Mouse (Mus musculus) liver, postnatal 0 days (tissue): ENCODE measurements at regions not wholly inside any gene's neighbourhood (a gene's known extent, or its start where the extent isn't known, plus 50 kb on each side); places are given as distances from the start of the nearest gene placed in this dataset.

Experiments used
- ATAC-seq: fragments of 200-750 bp; cut with Nextera tagmentation; 2 replicates; pipeline ENCODE4 v1.8.0; 2017; ENCODE audit warnings: mild to moderate bottlenecking, moderate library complexity
- DNase-seq: peaks from one replicate; pipeline ENCODE4 v3.0.0-alpha.2; 2016
- H3K27ac ChIP-seq: fragments of 300-500 bp; sonication (generic); 2 replicates; pipeline ENCODE4 v1.5.1; 2014; ENCODE audit warnings: antibody characterized with exemption, moderate library complexity, mild to moderate bottlenecking, low read depth
- H3K27me3 ChIP-seq: fragments of 300-500 bp; sonication (generic); 2 replicates; pipeline ENCODE4 v1.6.1; 2014; ENCODE audit warnings: low read length, control low read depth, mixed read lengths; ENCODE audit not compliant: insufficient read depth
- H3K36me3 ChIP-seq: fragments of 300-500 bp; sonication (generic); replicated peaks from 2 replicates; pipeline ENCODE4 v1.6.1; 2014; ENCODE audit warnings: mild to moderate bottlenecking, control low read depth, low read length, moderate library complexity, mixed read lengths; ENCODE audit not compliant: insufficient read depth
- H3K4me1 ChIP-seq: fragments of 300-500 bp; sonication (generic); 2 replicates; pipeline ENCODE4 v1.6.1; 2014; ENCODE audit warnings: antibody characterized with exemption, mild to moderate bottlenecking, control low read depth; ENCODE audit not compliant: insufficient read depth
- H3K4me2 ChIP-seq: fragments of 300-500 bp; sonication (generic); 2 replicates; pipeline ENCODE4 v1.6.1; 2014; ENCODE audit warnings: low read depth, mild to moderate bottlenecking, low read length, moderate library complexity, mixed read lengths
- H3K4me3 ChIP-seq: fragments of 300-500 bp; sonication (generic); 2 replicates; pipeline ENCODE4 v1.5.1; 2014; ENCODE audit warnings: low read depth, low read length
- H3K9ac ChIP-seq: fragments of 300-500 bp; sonication (generic); replicated peaks from 2 replicates; pipeline ENCODE4 v1.6.1; 2014; ENCODE audit warnings: mild to moderate bottlenecking, moderate library complexity
- H3K9me3 ChIP-seq: fragments of 300-500 bp; sonication (generic); 2 replicates; pipeline ENCODE4 v1.6.1; 2016; ENCODE audit warnings: mild to moderate bottlenecking, control low read depth, low read length, mixed read lengths
- CTCF ChIP-seq: sonication (generic); IDR thresholded peaks from 2 replicates; pipeline ENCODE4 v1.5.1; 2016; ENCODE audit warnings: antibody characterized with exemption, low read depth
- EP300 ChIP-seq: IDR thresholded peaks from 2 replicates; pipeline ENCODE4 v1.6.1; 2016; ENCODE audit warnings: antibody characterized with exemption, low read depth, mild to moderate bottlenecking
- WGBS: fragments of 180-500 bp; shearing (Covaris S2); extraction: QIAGEN DNeasy Blood & Tissue Kit; methylation state at CpG from one replicate; pipeline ENCODE4 v1.1.7; 2014; ENCODE audit not compliant: insufficient replicate concordance; 5-methylcytosine and 5-hydroxymethylcytosine counted together

DNA sequence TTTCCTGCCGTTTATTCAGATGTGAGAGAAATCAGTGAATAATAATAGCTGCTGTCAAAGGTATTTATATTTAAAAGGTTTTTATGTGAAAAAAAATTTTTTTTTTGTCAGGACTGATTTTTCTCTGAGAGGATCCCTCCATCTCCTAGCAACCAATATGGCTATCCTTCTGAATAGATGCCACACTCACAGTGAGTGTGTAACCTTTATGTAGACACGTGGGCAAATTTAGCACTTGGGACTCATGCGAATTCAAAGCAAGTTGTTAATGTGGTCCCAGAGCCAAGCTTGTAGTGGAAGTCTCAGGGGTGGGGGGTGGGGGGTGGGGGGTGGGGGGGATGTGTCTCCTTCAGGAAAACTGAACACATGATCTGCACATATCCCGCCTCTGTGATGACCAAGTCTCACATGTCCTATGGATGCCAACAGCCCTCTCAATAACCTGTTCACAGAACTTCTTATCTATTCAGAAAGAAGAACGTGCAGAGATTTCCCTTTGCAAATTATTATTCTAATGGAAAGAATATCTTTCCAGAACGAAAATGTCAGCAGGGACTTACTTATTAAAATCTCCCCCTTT, 112.5 kb upstream of the Arglu1 start:
- no peak overlapping the region for H3K4me3 ChIP-seq
- DNase-seq = no peak
- 70% methylated on average over 6 of the region's 6 CpGs for WGBS
- H3K27ac ChIP-seq = no peak overlapping the region
- H3K36me3 ChIP-seq = no peaks in the 10 kb centered on the region
- no peaks in the 10 kb centered on the region for H3K27me3 ChIP-seq
- H3K4me2 ChIP-seq = no peak overlapping the region
- no peak overlapping the region for H3K9ac ChIP-seq
- no peaks in the 10 kb centered on the region for H3K9me3 ChIP-seq
- TF ChIP-seq CTCF (no peak), EP300 (no peak)
- H3K4me1 ChIP-seq = no peaks in the 10 kb centered on the region
- ATAC-seq = no peak

DNA sequence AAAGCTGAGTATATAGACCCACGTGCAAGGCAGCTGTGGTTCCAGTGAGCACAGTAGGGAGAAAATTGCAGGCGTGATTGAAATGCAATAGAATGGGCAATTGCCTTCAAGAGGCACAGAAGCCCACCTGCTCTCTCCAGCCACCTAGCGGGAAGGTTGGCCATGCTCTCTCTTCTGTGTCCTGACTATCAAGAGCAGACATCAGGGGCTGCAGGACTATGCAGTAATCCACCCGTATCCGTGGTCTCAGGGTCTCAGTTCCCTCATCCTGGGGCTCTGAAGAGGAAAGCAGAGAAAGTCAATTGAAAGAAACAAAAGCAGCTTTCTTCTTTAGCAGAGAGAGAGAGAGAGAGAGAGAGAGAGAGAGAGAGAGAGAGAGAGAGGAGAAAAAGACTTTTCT, 112.0 kb upstream of the Arglu1 start:
- no peaks in the 10 kb centered on the region for H3K9me3 ChIP-seq
- no peak for ATAC-seq
- 52% methylated on average over 5 of the region's 5 CpGs for WGBS

DNA sequence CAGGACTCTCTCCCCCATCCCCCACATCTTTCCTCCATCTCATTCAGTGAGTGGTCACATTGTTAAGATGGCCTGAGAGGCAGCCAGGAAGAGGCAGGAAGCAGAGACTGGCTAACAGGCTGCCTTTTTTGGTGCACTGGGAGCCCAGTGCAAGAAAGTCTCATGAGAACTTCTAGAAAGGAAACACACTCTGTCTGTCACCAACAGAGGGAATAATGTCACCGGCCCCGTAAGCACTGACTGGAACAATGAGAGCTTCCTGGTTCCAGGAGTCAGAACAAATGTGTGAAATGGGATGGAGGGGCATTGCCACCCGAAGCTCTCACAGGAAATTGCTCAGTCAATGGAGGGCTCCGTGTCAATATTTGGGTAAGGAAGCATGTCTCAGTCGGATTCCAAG, 111.3 kb upstream of the Arglu1 start:
- H3K27ac ChIP-seq = no peak overlapping the region
- no peak for DNase-seq
- ATAC-seq = no peak
- H3K4me2 ChIP-seq = no peak overlapping the region
- H3K4me1 ChIP-seq = no peaks in the 10 kb centered on the region
- TF ChIP-seq EP300 (no peak), CTCF (no peak)
- H3K9me3 ChIP-seq = no peaks in the 10 kb centered on the region
- no peaks in the 10 kb centered on the region for H3K27me3 ChIP-seq
- H3K4me3 ChIP-seq = no peak overlapping the region
- WGBS = 24% methylated on average over 5 of the region's 5 CpGs
- no peak overlapping the region for H3K9ac ChIP-seq
- H3K36me3 ChIP-seq = no peaks in the 10 kb centered on the region

More for the DNA sequence above, 112.0 kb upstream of the Arglu1 start:
- H3K4me2 ChIP-seq = no peak overlapping the region
- no peak for DNase-seq
- no peak overlapping the region for H3K4me3 ChIP-seq
- H3K4me1 ChIP-seq = no peaks in the 10 kb centered on the region
- no peaks in the 10 kb centered on the region for H3K27me3 ChIP-seq
- H3K36me3 ChIP-seq = no peaks in the 10 kb centered on the region
- TF ChIP-seq EP300 (no peak), CTCF (no peak)
- no peak overlapping the region for H3K9ac ChIP-seq
- no peak overlapping the region for H3K27ac ChIP-seq

DNA sequence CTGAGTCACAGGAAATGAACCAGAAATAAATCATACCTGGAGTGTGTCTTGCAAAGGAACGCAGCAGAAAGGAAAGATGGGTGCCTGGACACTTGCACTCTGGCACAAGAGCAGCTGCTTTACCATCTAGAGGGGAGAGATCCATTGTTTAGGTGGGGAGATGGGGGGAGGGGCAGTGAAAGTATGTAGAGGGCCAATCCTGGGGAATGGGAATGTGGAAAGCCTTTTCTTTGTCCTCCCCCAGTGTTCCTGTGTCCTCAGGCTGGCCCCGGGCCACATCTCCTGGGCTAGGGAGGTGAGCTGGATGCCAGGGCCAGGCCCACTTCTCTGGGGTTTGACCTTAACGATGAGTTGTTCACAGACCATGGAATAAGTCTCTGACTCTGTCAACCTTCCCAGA, 107.2 kb upstream of the Arglu1 start:
- 47% methylated on average over 3 of the region's 3 CpGs for WGBS
- no peak for TF ChIP-seq CTCF
- no peak for TF ChIP-seq EP300
- Histone ChIP-seq H3K27ac (no peak overlapping the region), H3K4me3 (no peak overlapping the region), H3K27me3 (no peaks in the 10 kb centered on the region), H3K9me3 (no peaks in the 10 kb centered on the region), H3K9ac (no peak overlapping the region), H3K36me3 (no peaks in the 10 kb centered on the region), H3K4me1 (no peaks in the 10 kb centered on the region), H3K4me2 (no peak overlapping the region)
- DNase-seq = no peak
- no peak for ATAC-seq

DNA sequence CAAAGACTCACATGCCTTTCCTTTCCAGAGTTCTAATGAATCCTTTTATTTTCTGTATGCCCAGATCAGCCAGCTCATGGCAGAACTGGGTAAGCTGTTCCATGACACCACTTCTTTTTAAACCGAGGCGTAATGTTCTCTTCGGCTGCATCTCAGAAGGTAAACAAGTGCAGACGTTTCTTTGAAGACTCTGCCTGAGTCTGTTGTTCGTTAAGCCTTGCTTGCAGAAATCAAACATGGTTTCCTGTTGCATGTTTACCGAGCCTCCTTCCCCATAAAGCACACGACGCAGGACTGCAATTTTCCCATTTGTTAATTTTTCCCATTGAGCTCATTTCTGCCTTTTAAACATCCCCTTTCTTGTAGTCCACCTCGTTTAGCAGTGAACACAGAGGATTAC, 106.6 kb upstream of the Arglu1 start:
- no peak overlapping the region for H3K9ac ChIP-seq
- 21% methylated on average over 9 of the region's 9 CpGs for WGBS
- no peak for DNase-seq
- no peaks in the 10 kb centered on the region for H3K4me1 ChIP-seq
- no peaks in the 10 kb centered on the region for H3K36me3 ChIP-seq
- H3K27ac ChIP-seq = no peak overlapping the region
- no peak overlapping the region for H3K4me2 ChIP-seq
- H3K27me3 ChIP-seq = no peaks in the 10 kb centered on the region
- no peak overlapping the region for H3K4me3 ChIP-seq
- TF ChIP-seq CTCF = no peak
- no peak for TF ChIP-seq EP300
- no peak for ATAC-seq
- H3K9me3 ChIP-seq = no peaks in the 10 kb centered on the region

DNA sequence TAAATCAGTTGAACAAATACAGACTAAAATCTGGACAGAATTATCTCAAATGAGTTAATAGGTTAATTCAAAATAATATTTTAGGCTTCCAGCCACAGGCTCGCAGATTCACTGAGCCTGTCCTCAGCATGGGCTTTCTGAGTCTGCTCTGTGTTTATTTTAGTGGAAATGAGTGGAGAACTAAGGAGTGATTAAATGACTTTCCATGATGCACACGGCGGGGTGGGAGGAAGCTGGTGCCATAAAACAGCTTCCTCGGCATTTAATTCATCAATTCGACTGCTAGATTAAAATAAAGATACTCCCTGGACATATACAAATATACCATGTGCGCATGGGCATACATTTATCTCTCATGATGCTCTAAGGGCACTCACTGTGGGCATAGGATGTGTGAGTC, 104.4 kb upstream of the Arglu1 start:
- ATAC-seq (no peak), DNase-seq (no peak)
- WGBS = 52% methylated on average over 6 of the region's 6 CpGs
- Histone ChIP-seq H3K36me3 (no peaks in the 10 kb centered on the region), H3K9ac (no peak overlapping the region), H3K4me3 (no peak overlapping the region), H3K4me2 (no peak overlapping the region), H3K9me3 (no peaks in the 10 kb centered on the region), H3K27me3 (no peaks in the 10 kb centered on the region), H3K4me1 (no peaks in the 10 kb centered on the region), H3K27ac (no peak overlapping the region)
- no peak for TF ChIP-seq EP300
- TF ChIP-seq CTCF = no peak

DNA sequence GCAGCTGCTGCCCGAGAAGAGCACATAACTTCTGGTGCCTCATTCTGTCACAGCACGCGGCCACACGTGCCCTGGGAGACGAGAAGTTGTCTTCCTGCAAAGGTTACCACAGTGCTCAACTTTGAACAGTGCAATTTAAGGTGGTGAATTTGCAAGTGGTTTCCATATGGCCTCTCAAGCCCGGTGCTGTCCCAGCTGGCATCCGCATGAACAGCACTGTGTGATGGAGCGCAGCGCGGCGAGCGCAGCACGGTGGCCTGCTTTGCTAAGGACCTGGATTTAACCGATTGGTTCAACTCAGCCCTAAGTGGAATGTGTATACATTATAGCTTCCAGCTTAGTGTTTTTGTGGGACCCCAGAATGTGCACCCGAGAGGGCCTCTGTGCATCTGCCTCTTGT, 89.6 kb upstream of the Arglu1 start:
- Histone ChIP-seq H3K4me1 (no peaks in the 10 kb centered on the region), H3K4me2 (no peak overlapping the region), H3K4me3 (no peak overlapping the region), H3K27ac (no peak overlapping the region), H3K36me3 (no peaks in the 10 kb centered on the region), H3K9ac (no peak overlapping the region), H3K27me3 (no peaks in the 10 kb centered on the region), H3K9me3 (no peaks in the 10 kb centered on the region)
- no peak for ATAC-seq
- no peak for DNase-seq
- TF ChIP-seq CTCF = no peak
- 81% methylated on average over 15 of the region's 15 CpGs for WGBS
